Mouse (Mus musculus): Measurements from ENCODE around the gene Ankrd13b. TPM values are rescaled to one million over a fixed set of nuclear protein-coding genes. Genes with fewer than 3 reads are reported as not detected.

The Ankrd13b gene
- total and polyA plus RNA-seq, 3 experiments: 22.6 to 54.0 TPM; not detected in 1

GRCm38 (mm10) chr11:77451670-77452069, 37.8 kb downstream of the Ankrd13b start:
- Histone ChIP-seq H3K27me3 (ENCODE audit: control insufficient read depth in 1 of 2, insufficient read depth in 2 of 2, low read length in 2 of 2) (no peaks in the 10 kb centered on the region), H3K4me1 (ENCODE audit: control insufficient read depth in 1 of 2, insufficient read depth in 2 of 2, low read length in 2 of 2) (peaks cover 3 to 5% of the 10 kb centered on the region in 2 experiments), H3K9me3 (replicated peaks; ENCODE audit: insufficient read depth, low read length) (no peaks in the 10 kb centered on the region), H3K79me2 (ENCODE audit: control insufficient read depth, insufficient read depth, low read length, poor library complexity) (no peaks in the 10 kb centered on the region), H3K27ac (ENCODE audit: control insufficient read depth, low read depth, low read length) (no peak overlapping the region), H3K9ac (ENCODE audit: control insufficient read depth, low read depth, low read length, poor library complexity, severe bottlenecking) (no peak overlapping the region), H3K36me3 (ENCODE audit: control insufficient read depth in 1 of 2, insufficient read depth in 2 of 2, low read length in 2 of 2) (peaks cover 0 to 7% of the 10 kb centered on the region in 2 experiments; a peak in 3 of 4 replicates), H3K4me3 (ENCODE audit: control insufficient read depth in 1 of 2, insufficient read depth in 1 of 2, low read depth in 2 of 2, low read length in 2 of 2) (no peak overlapping the region)
- no peak for TF ChIP-seq ZKSCAN1 (IDR thresholded peaks at IDR 0.05; ENCODE audit: low read depth, low read length)
- no peak for TF ChIP-seq ZC3H11A (IDR thresholded peaks at IDR 0.05; ENCODE audit: low read depth, low read length)
- TF ChIP-seq CTCF (IDR thresholded peaks at IDR 0.05 in 2 of 3, conservative IDR thresholded peaks at IDR 0.05 in 1 of 3; ENCODE audit: control insufficient read depth in 1 of 3, insufficient read depth in 1 of 3, low read depth in 2 of 3, low read length in 3 of 3, poor library complexity in 1 of 3, severe bottlenecking in 1 of 3): no peak
- no peak for TF ChIP-seq USF1 (IDR thresholded peaks at IDR 0.05; ENCODE audit: low read depth, low read length)
- no peak for TF ChIP-seq POLR2AphosphoS2 (IDR thresholded peaks at IDR 0.05; ENCODE audit: low read length)
- TF ChIP-seq SIN3A (IDR thresholded peaks at IDR 0.05; ENCODE audit: low read length): no peak
- TF ChIP-seq JUND (IDR thresholded peaks at IDR 0.05; ENCODE audit: low read depth, low read length): no peak
- no peak for TF ChIP-seq CHD2 (IDR thresholded peaks at IDR 0.05; ENCODE audit: low read length)
- no peak for TF ChIP-seq TCF12 (IDR thresholded peaks at IDR 0.05; ENCODE audit: low read depth, low read length)
- no peak for TF ChIP-seq GABPA (IDR thresholded peaks at IDR 0.05; ENCODE audit: low read depth, low read length)
- no peak for TF ChIP-seq GATA1 (IDR thresholded peaks at IDR 0.05; ENCODE audit: low read depth, low read length)
- DNase-seq (ENCODE audit: low read depth, low spot score): no peak

GRCm38 (mm10) chr11:77449224-77449623, 40.3 kb downstream of the Ankrd13b start:
- Histone ChIP-seq H3K36me3 (ENCODE audit: control insufficient read depth in 1 of 2, insufficient read depth in 2 of 2, low read length in 2 of 2) (peaks cover 0 to 29% of the 10 kb centered on the region in 2 experiments; a peak in 3 of 4 replicates), H3K79me2 (ENCODE audit: control insufficient read depth, insufficient read depth, low read length, poor library complexity) (no peaks in the 10 kb centered on the region), H3K9ac (ENCODE audit: control insufficient read depth, low read depth, low read length, poor library complexity, severe bottlenecking) (no peak overlapping the region), H3K27ac (ENCODE audit: control insufficient read depth, low read depth, low read length) (no peak overlapping the region), H3K27me3 (ENCODE audit: control insufficient read depth in 1 of 2, insufficient read depth in 2 of 2, low read length in 2 of 2) (no peaks in the 10 kb centered on the region), H3K4me1 (ENCODE audit: control insufficient read depth in 1 of 2, insufficient read depth in 2 of 2, low read length in 2 of 2) (peaks cover 21 to 26% of the 10 kb centered on the region in 2 experiments), H3K4me3 (ENCODE audit: control insufficient read depth in 1 of 2, insufficient read depth in 1 of 2, low read depth in 2 of 2, low read length in 2 of 2) (no peak overlapping the region), H3K9me3 (replicated peaks; ENCODE audit: insufficient read depth, low read length) (no peaks in the 10 kb centered on the region)
- DNase-seq (ENCODE audit: low read depth, low spot score): no peak
- TF ChIP-seq UBTF (IDR thresholded peaks at IDR 0.05; ENCODE audit: borderline replicate concordance, insufficient read depth, low read depth, low read length) (no peak), USF2 (IDR thresholded peaks at IDR 0.05; ENCODE audit: borderline replicate concordance in 1 of 2, insufficient read depth in 1 of 2, low read depth in 1 of 2, low read length in 2 of 2) (no peak)

GRCm38 (mm10) chr11:77446628-77447041, 42.8 kb downstream of the Ankrd13b start:
- Histone ChIP-seq H3K4me3 (ENCODE audit: control insufficient read depth in 1 of 2, insufficient read depth in 1 of 2, low read depth in 2 of 2, low read length in 2 of 2) (no peak overlapping the region), H3K36me3 (ENCODE audit: control insufficient read depth in 1 of 2, insufficient read depth in 2 of 2, low read length in 2 of 2) (peaks cover 3 to 33% of the 10 kb centered on the region in 2 experiments), H3K4me1 (ENCODE audit: control insufficient read depth in 1 of 2, insufficient read depth in 2 of 2, low read length in 2 of 2) (peaks cover 23 to 29% of the 10 kb centered on the region in 2 experiments), H3K27ac (ENCODE audit: control insufficient read depth, low read depth, low read length) (peak overlapping the region; percentile 27), H3K9ac (ENCODE audit: control insufficient read depth, low read depth, low read length, poor library complexity, severe bottlenecking) (peak overlapping the region; percentile 26), H3K79me2 (ENCODE audit: control insufficient read depth, insufficient read depth, low read length, poor library complexity) (no peaks in the 10 kb centered on the region), H3K9me3 (replicated peaks; ENCODE audit: insufficient read depth, low read length) (no peaks in the 10 kb centered on the region), H3K27me3 (ENCODE audit: control insufficient read depth in 1 of 2, insufficient read depth in 2 of 2, low read length in 2 of 2) (no peaks in the 10 kb centered on the region)
- peak; percentile 92 for DNase-seq (ENCODE audit: low read depth, low spot score)
- TF ChIP-seq USF2 (IDR thresholded peaks at IDR 0.05; ENCODE audit: borderline replicate concordance in 1 of 2, insufficient read depth in 1 of 2, low read depth in 1 of 2, low read length in 2 of 2) (no peak), BHLHE40 (IDR thresholded peaks at IDR 0.05; ENCODE audit: borderline replicate concordance, low read depth, low read length) (no peak), ELF1 (IDR thresholded peaks at IDR 0.05; ENCODE audit: low read depth, low read length) (no peak), UBTF (IDR thresholded peaks at IDR 0.05; ENCODE audit: borderline replicate concordance, insufficient read depth, low read depth, low read length) (no peak), HCFC1 (IDR thresholded peaks at IDR 0.05; ENCODE audit: low read depth, low read length) (no peak), ZC3H11A (IDR thresholded peaks at IDR 0.05; ENCODE audit: low read depth, low read length) (peak; percentile 91), NRF1 (IDR thresholded peaks at IDR 0.05; ENCODE audit: insufficient read depth, low read depth, low read length, poor library complexity, severe bottlenecking) (no peak), ZKSCAN1 (IDR thresholded peaks at IDR 0.05; ENCODE audit: low read depth, low read length) (no peak), USF1 (IDR thresholded peaks at IDR 0.05; ENCODE audit: low read depth, low read length) (peak; percentile 33; the same call in 1 of the 2 replicates), KAT2A (conservative IDR thresholded peaks at IDR 0.05; ENCODE audit: low read depth, low read length) (no peak), RCOR1 (IDR thresholded peaks at IDR 0.05; ENCODE audit: low read depth, low read length) (no peak), NELFE (IDR thresholded peaks at IDR 0.05; ENCODE audit: low read depth, low read length) (no peak; the same call in 1 of the 2 replicates), POLR2AphosphoS2 (IDR thresholded peaks at IDR 0.05; ENCODE audit: low read length) (no peak), GABPA (IDR thresholded peaks at IDR 0.05; ENCODE audit: low read depth, low read length) (peak; percentile 84), CHD1 (IDR thresholded peaks at IDR 0.05; ENCODE audit: low read depth, low read length) (peak; percentile 33; the same call in 1 of the 2 replicates), MYB (IDR thresholded peaks at IDR 0.05; ENCODE audit: low read depth, low read length) (no peak), ZMIZ1 (IDR thresholded peaks at IDR 0.05; ENCODE audit: low read depth, low read length) (no peak; the same call in 1 of the 2 replicates), JUND (IDR thresholded peaks at IDR 0.05; ENCODE audit: low read depth, low read length) (no peak), GATA1 (IDR thresholded peaks at IDR 0.05; ENCODE audit: low read depth, low read length) (0 out of 2 replicates have a peak, but pooled peaks have one; percentile 13)
